Mouse (Mus musculus): ENCODE measurements around the gene Rbm31y.
"Not testable (repeated sequence)": the region's sequence is repeated elsewhere in the genome, so short reads cannot be mapped to it uniquely, and the experiment has no call there.

Gene Rbm31y

GRCm38 (mm10) chrY:17400461-17400860 lies at the start of gene Rbm31y:
TSS of gene Rbm31y (plus strand) at chrY:17400761.
- DNase-seq, result not testable (repeated sequence)
